Mouse (Mus musculus) C2C12 (cell line): ENCODE data around the gene Ddx43.

ENCODE experiments used
- CTCF ChIP-seq: IDR thresholded peaks from one replicate; pipeline ENCODE4 v1.5.1; 2011; ENCODE audit not compliant: control insufficient read depth, insufficient read depth, insufficient read length
- MAX ChIP-seq: IDR thresholded peaks from one replicate; pipeline ENCODE4 v1.6.1; 2011; ENCODE audit warnings: mild to moderate bottlenecking, control low read depth

- TF ChIP-seq CTCF (no peak), MAX (no peak)
Measured at GRCm38 (mm10) chr9:78396517-78396916, 940 bp downstream of the Ddx43 start.
